Mouse (Mus musculus) layer of hippocampus, adult 9-10 months (tissue): ENCODE results near the gene Cyb561a3.
"Not testable (repeated sequence)": the region's sequence is repeated elsewhere in the genome, so short reads cannot be mapped to it uniquely, and the experiment has no call there.

ENCODE experiments used
- DNase-seq: peaks from one replicate; pipeline ENCODE4 v3.0.0; 2022; ENCODE audit warnings: low spot score

Gene Cyb561a3

DNA sequence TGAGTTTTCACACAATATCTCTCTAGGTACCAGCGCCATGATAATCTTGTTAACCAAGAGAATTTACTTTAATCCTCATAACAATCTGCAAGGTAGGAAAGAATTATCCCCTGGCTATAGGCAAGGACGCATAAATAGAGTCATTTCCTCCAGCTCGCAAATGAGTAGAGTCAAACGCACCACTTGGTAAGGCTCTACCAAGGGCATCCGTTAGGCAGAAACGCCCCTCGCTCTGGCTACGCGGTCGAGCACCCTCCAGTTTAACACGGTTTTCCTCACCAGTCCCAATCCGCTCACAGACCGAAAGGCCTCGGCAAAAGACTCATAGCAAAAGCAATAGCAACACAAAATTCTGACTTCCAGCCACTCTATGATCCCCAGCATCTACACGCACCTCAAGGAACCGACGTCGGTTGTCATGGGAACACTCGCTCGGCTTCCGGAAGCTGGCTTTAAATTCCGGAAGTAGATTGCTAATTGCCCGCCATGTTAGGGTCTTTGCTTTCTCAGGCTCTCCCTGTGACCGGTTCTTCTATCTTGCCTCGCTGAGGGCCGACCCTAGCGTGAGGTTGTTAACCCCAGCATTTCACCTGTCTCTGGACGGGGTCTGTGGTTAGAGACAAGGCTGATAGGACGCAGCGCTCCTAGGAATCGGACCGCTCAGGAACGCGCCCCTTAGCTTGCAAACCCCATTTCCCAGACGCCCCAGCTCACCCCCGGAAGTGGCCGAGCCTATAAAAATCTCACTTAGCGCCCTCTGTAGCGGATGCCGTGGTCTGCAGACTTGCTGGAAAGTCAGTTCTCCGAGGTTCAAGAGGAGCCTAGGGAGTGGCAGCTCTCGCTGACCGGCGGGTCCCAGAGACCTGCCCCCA is at the start of gene Cyb561a3, which contains the start of gene Tmem138:
Gene Cyb561a3, plus strand, starts transcription at position 483 of the 872 bp plus-strand sequence.
Gene Tmem138, minus strand, starts transcription at position 673 of the 872 bp plus-strand sequence.
- DNase-seq: peak; percentile 89

- DNase-seq: no peak
These were observed 46.9 kb upstream of the Cyb561a3 start for GRCm38 (mm10) chr19:10530082-10530481.

GRCm38 (mm10) chr19:10539454-10539853 is 37.5 kb upstream of the Cyb561a3 start:
- DNase-seq: no peak

- peak; percentile 45 for DNase-seq
These were observed 21.1 kb upstream of the Cyb561a3 start, which contains the start of gene Tmem216 for GRCm38 (mm10) chr19:10555624-10556510. Gene Tmem216 (minus strand): TSS chr19:10556238.

DNA sequence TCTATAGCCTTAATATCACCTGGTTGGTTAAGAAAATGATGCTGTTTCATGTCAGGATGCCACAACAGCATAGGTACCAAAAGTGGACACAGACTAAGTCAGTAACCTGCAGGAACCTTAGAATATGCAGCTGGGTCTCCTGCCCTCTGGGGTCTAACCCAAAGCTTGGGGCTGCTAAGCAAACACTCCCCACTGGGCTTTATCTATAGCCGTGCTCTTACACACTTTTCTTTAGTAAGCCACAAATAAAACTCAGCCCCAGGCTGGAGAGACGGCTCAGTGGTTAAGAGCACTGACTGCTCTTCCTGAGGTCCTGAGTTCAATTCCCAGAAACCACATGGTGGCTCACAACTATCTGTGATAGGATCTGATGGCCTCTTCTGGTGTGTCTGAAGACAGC is 20.0 kb upstream of the Cyb561a3 start:
- no peak for DNase-seq

GRCm38 (mm10) chr19:10557430-10557829 is 19.5 kb upstream of the Cyb561a3 start:
- no peak for DNase-seq

- not testable (repeated sequence) for DNase-seq
These were observed 19.1 kb upstream of the Cyb561a3 start for GRCm38 (mm10) chr19:10557837-10558375.

GRCm38 (mm10) chr19:10560108-10560507 is 16.9 kb upstream of the Cyb561a3 start:
- no peak for DNase-seq

DNA sequence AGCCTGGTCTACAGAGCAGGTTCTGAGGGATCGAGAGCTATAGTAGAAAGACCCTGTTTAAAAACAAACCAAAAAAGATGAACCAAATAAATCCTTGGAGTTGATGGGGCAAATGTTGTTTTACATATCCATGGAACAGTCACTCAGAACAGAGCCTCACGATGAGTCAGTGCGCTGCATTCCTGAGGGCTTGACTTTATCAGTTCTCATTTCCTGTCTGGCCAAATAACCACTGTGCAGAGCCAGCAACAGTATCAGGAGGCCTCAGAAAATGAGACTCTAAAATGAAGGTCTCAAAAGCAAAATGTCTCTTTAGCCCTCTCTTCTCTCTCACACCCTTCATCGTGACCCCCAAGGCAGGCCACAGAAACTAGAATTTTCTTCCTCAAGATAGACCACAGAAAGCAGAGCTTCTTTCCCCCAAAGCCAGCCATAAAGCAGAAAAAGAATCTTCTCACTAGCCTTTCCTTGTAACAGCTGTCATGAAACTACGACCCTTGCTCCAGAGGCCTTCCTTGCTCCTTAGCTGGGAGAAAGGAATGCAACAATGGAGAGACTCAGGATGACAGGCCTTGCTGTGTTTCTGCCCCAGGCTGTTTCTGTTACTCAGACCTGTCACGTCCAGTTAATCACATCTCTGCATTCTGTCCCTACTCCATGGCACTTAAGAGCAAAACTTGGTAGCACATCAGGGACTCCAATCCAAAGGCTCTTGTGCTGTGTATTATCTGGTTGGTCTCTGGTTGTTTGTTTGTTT is 15.2 kb upstream of the Cyb561a3 start:
- DNase-seq: no peak

- no peak for DNase-seq
These were observed 14.6 kb upstream of the Cyb561a3 start for GRCm38 (mm10) chr19:10562351-10562750.

- no peak for DNase-seq
These were observed 12.7 kb upstream of the Cyb561a3 start for GRCm38 (mm10) chr19:10564278-10564677.

DNA sequence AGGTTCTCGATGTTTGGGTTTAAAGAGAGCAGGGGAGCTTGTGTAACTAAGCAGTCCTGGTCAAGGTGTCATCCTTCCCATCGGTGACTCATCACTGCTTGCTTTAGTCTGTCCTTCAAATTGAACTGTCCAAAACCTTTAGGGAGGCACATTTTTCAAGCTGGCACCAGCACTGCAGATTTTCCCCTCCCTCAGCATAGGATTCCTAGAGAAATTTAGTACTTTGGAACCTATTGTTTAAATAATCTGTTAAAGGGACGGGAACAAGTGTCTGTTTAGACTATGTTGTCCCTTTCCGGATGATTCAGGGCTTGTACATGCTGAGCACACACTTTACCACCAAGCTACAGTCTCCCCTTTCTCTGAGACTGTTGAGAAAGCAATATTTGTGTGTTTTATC is 11.8 kb upstream of the Cyb561a3 start:
- DNase-seq: no peak

DNA sequence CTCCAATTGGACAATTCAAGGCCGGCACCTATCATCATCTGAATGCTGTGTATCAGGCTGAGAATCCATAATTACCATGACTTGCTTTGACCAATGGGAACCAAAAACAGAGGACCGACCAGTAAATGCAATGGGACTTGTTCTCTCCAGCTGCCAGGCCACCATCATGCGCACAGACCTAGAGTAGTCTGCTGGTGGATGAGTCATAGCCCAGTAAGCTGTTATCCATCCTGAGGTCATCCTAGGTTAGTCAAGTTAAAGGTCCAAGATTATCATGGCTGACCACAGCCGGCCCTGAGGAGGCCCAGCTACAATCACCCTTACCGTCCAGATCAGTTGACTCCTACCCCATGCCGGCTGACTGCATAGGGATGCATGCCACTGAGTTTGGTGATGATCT is 7.3 kb upstream of the Cyb561a3 start:
- no peak for DNase-seq

DNA sequence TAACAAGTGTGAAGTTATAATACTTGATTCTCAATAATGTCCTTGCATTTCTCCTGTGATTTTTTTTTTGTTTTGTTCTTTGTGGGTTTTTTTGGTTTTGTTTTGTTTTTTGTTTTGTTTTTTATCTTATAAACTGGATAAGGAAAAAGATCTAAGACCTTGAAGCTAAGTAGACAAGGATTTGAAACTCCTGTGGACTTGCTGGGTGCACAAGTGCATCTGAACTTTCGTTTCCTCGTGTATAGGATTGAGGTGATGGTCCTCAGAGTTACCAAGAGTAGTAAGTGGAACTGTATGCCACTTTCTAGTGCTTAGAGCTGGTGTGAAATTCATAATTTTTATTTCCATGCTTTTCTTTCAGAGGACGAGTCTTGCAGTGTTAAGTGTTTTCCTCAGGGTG is 3.1 kb downstream of the Cyb561a3 start:
- no peak for DNase-seq

GRCm38 (mm10) chr19:10580761-10581160 is 3.8 kb downstream of the Cyb561a3 start:
- DNase-seq: no peak

- no peak for DNase-seq
These were observed 5.0 kb downstream of the Cyb561a3 start for GRCm38 (mm10) chr19:10581984-10582383.

GRCm38 (mm10) chr19:10583550-10584146 is 6.7 kb downstream of the Cyb561a3 start:
- DNase-seq: no peak

DNA sequence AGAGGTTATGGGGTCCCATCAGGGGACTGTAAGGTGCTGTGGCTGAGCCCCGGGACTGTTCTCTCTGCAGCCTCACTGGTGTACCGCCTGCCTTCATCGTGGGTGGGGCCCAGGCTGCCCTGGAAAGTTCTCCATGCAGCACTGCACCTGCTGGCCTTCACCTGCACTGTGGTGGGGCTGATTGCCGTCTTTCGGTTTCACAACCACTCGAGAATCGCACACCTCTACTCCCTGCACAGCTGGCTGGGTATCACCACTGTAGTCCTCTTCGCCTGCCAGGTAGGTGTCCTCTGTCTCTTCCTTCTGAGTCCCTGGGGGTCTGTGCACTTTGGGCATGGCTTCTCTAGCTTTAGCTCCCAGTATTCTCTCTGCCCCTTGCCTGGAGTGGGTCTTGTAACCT is 8.1 kb downstream of the Cyb561a3 start:
- DNase-seq: no peak

DNA sequence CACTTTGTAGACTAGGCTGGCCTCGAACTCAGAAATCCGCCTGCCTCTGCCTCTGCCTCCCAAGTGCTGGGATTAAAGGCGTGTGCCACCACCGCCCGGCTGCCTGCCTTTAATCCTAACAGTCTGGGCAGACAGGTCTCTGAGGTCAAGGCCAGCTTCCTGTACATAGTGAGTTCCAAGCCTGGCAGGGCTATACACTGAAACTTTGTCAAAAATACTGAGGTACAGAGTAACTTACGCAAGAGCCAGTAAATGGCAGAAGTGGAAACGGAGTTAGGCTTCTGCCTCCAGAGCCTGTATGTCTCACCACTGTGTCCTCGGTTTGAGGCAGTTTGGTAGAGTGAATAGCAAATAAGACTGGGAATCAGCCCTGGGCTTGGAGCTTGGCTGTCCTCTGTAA is 10.3 kb downstream of the Cyb561a3 start:
- DNase-seq: no peak

DNA sequence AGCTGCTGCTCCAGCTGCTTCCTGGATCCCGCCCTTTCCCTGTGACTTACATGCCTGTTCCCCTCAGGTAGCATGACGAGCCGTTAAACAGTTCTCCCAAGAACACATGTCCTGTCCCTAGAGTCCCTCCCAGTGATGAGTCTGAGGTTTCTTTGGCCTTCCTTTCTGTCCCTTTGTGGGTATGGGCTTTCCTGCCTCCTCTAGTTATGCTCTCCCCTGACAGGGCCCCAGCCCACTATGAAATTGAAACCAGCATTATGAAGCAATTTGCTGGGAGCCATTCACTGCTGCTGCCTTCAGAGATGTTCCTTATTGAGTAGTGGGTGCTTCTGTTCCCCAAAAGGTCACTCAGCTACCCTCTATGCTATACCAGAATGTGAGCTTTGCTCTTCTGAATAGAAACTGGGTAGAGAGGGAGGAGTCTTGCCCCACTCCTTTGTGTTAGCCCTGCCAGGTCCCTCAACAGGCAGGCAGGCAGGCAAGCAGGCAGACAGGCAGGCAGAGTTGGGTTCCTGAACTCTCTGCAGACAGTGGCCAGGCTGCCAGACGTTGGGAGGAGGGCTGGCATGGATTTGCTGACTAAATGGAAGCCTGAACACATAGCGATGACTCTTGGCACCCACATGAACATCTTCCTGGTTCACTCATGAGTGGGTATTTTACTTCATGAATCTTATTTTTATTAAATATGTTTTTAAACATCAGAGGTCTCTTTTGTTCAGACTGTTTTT is 12.3 kb downstream of the Cyb561a3 start:
- no peak for DNase-seq

DNA sequence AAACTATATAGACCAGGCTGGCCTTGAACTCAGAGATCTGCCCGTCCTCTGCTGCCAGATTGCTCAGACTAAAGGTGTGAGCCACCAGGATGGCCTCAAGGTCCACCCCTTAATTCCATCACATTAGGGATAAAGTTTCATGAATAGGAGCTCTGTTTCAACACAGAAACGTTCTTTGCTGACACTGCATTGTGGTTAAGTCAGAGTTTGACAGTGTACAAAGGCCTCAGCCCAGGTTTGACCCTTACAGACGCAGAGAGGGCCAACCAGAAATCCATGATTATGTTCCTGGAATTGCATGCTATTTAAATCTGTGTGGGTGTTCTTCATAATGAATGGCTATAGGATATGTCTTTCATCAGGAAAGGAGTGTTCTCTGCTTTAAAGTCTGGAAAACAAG is 13.3 kb downstream of the Cyb561a3 start:
- no peak for DNase-seq
